Mouse (Mus musculus) heart, postnatal 0 days (tissue): Measurements from ENCODE around the gene Troap.

Source experiments
- CTCF ChIP-seq: IDR thresholded peaks from 2 replicates; pipeline ENCODE4 v1.5.1; 2016; ENCODE audit warnings: antibody characterized with exemption, control low read depth, low read depth
- EP300 ChIP-seq: IDR thresholded peaks from 2 replicates; pipeline ENCODE4 v1.6.1; 2016; ENCODE audit warnings: antibody characterized with exemption, low read depth

- TF ChIP-seq CTCF: peak; percentile 40
- no peak for TF ChIP-seq EP300
Measured at GRCm38 (mm10) chr15:99087253-99088075, 13.1 kb downstream of the Troap start, which contains the start of gene C1ql4.
